Mouse (Mus musculus) gastrocnemius, postnatal 25 days (tissue): ENCODE measurements around the gene Rab5b. TPM values are rescaled to one million over a fixed set of nuclear protein-coding genes. Genes with fewer than 3 reads are reported as not detected.
"Not testable (repeated sequence)": the region's sequence is repeated elsewhere in the genome, so short reads cannot be mapped to it uniquely, and the experiment has no call there.

Experiments
- DNase-seq: peaks from one replicate; pipeline ENCODE4 v3.0.0; 2022
- long read RNA-seq, 2 experiments: library from polyadenylated mRNA; stranded (forward); transcript quantifications; one replicate each; pipeline ENCODE4 v2.0.0; 2021
- total RNA-seq, 2 experiments: library from RNA; stranded (reverse); gene quantifications; 1 replicate in 1 of 2; 2 replicates in 1 of 2; pipeline ENCODE4 v1.2.3; 2021

Rab5b gene
- 10 to 100 TPM; 78.9 to 80.0 TPM for total RNA-seq
- long read RNA-seq, experiment 1, transcript Rab5b-201 (6 exons, 3,180 nt) = major isoform, 12 of 34 reads
- long read RNA-seq, experiment 1, partial matches to known transcripts = 3 of 34 reads
- long read RNA-seq, experiment 1, other reads (novel, unspliced or antisense) = 19 of 34 reads
- long read RNA-seq, experiment 2, transcript Rab5b-201 (6 exons, 3,180 nt) = major isoform, 33 of 48 reads
- long read RNA-seq, experiment 2, partial matches to known transcripts = 1 of 48 reads
- long read RNA-seq, experiment 2, other reads (novel, unspliced or antisense) = 14 of 48 reads

- peak; percentile 99 for DNase-seq
Measured at GRCm38 (mm10) chr10:128695992-128696807, at the start of gene Rab5b. Gene Rab5b (minus strand): TSS chr10:128696264.

GRCm38 (mm10) chr10:128744680-128745601, 48.9 kb upstream of the Rab5b start, which contains the start of gene Dgka:
Gene Dgka (minus strand): TSS chr10:128744855.
- peak; percentile 25 for DNase-seq

- DNase-seq = no peak
Measured at GRCm38 (mm10) chr10:128744211-128744610, 48.1 kb upstream of the Rab5b start.

- DNase-seq = peak; percentile 71
Measured at GRCm38 (mm10) chr10:128743791-128744191, 47.7 kb upstream of the Rab5b start.

- no peak for DNase-seq
Measured at GRCm38 (mm10) chr10:128743235-128743634, 47.2 kb upstream of the Rab5b start.

- DNase-seq = no peak
Measured at GRCm38 (mm10) chr10:128742616-128743015, 46.6 kb upstream of the Rab5b start.

GRCm38 (mm10) chr10:128740296-128740695, 44.2 kb upstream of the Rab5b start:
- DNase-seq = no peak

GRCm38 (mm10) chr10:128737435-128737834, 41.4 kb upstream of the Rab5b start:
- no peak for DNase-seq

- DNase-seq = no peak
Measured at GRCm38 (mm10) chr10:128731992-128732391, 35.9 kb upstream of the Rab5b start.

- peak; percentile 30 for DNase-seq
Measured at GRCm38 (mm10) chr10:128731002-128731433, 35.0 kb upstream of the Rab5b start.

- no peak for DNase-seq
Measured at GRCm38 (mm10) chr10:128728059-128728458, 32.0 kb upstream of the Rab5b start.

- DNase-seq = not testable (repeated sequence)
Measured at GRCm38 (mm10) chr10:128725466-128725865, 29.4 kb upstream of the Rab5b start.

- DNase-seq = no peak
Measured at GRCm38 (mm10) chr10:128715559-128716537, 19.8 kb upstream of the Rab5b start.

- not testable (repeated sequence) for DNase-seq
Measured at GRCm38 (mm10) chr10:128711318-128711717, 15.3 kb upstream of the Rab5b start.

GRCm38 (mm10) chr10:128705317-128705693, 9.2 kb upstream of the Rab5b start:
- no peak for DNase-seq

- peak; percentile 94 for DNase-seq
Measured at GRCm38 (mm10) chr10:128704491-128705316, 8.6 kb upstream of the Rab5b start, which contains the start of gene Cdk2. Gene Cdk2 (minus strand): TSS chr10:128705031.

GRCm38 (mm10) chr10:128703895-128704294, 7.8 kb upstream of the Rab5b start, which contains the start of gene Pmel:
Gene Pmel (plus strand): TSS chr10:128704195.
- no peak for DNase-seq

- DNase-seq = no peak
Measured at GRCm38 (mm10) chr10:128702328-128703007, 6.4 kb upstream of the Rab5b start.

GRCm38 (mm10) chr10:128700712-128701111, 4.6 kb upstream of the Rab5b start:
- no peak for DNase-seq
